Mouse (Mus musculus): ENCODE measurements at regions not wholly inside any gene's neighbourhood (a gene's known extent, or its start where the extent isn't known, plus 50 kb on each side); places are given as distances from the start of the nearest gene placed in this dataset.

DNA sequence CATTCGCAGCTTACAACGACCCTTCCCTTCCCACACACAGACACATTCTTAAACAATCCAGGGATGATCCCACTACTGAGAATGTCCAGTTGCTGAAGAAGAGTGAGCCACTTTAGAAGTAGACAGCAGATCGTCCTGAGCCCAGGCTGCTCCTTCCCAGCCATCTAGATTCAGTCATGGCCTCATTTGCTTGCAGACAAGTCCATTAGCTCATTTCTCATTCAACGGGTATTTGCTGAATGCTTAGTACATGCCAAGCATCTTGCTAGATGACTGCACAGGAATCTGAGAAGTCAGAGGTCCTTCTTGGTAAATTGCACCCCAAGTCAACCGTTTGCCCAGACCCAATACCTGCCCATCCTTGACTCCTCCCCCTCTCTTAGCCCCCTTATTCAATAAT, 57.8 kb downstream of the Ier5 start:
- no peak for DNase-seq

GRCm38 (mm10) chr1:155040939-155041371, 58.5 kb downstream of the Ier5 start:
- no peak for DNase-seq

DNA sequence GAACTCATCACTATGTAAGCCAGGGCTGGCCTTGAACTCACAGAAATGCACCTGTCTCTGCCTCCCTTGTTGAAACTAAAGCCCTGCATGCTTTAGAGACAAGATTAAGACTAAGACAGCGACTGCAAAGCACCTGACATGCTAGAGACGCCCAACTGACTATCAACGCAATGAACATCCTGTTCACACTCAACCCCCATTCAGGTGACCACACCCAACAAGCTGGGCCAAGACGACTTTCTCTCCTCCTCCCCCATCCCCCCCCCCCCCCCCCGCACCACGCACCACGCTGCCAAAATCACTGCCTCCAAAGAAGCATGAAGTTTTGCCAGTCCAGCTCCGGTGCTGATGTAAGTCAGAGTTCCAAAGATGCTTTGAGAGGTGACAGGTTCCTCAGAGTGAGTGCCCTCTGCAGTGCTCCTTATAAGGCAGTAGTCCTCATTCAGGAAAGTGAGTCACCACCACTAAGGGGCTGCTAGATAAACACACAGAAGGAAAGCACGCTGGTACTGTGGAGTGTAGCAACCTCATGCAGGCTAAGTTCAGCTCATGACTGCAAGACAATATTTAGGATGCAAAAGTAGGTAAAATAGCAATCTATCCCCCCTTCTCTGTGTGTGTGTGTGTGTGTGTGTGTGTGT, 59.2 kb downstream of the Ier5 start:
- DNase-seq = no peak

DNA sequence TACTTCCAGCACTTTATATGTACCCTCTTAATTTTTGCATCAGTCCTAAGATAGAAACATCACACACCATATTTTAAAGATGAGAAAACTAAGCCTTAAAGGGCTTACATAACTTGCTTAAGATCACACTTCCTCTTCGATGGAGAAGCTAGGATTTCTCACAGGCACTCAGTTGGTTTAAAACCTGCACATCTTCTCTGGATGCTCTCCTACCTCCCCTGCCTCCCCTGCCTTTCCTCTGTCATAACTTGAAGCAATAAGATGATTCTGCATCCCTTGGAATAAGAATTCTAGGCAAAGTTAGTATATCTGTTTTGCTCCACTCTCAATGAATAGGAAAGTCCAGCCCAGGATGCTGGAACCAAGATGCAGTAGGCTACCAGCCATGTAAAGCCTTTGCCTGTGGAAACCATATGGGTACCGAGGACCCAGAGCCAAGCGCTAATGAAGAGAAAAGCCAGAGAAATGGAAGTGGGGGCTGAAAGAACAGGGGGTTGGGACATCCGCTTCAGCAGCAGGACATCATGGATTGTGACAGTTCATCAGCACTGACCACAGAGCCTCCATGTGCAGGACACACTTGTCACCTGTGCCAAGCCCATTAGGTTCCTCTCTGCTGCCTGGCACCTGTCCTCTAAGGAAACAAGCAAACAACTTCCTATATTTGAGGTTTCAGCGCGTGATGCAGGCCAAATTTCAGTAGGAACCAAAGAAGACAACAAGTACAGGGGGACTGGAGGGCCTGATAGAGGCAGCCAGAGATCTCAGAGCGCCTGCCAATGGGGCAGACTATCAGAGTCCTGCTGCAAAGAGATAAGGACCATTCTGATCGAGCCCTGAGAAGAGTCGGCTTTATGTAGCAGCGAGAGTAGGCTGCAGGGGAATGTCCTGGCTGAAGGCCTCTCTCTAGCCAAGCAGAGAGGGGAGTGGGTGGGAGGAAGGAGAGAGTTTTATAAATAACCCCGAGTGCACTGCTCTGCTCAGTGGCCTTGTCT, 60.5 kb downstream of the Ier5 start:
- DNase-seq = no peak

GRCm38 (mm10) chr1:155037479-155037878, 62.0 kb downstream of the Ier5 start:
- DNase-seq = no peak

DNA sequence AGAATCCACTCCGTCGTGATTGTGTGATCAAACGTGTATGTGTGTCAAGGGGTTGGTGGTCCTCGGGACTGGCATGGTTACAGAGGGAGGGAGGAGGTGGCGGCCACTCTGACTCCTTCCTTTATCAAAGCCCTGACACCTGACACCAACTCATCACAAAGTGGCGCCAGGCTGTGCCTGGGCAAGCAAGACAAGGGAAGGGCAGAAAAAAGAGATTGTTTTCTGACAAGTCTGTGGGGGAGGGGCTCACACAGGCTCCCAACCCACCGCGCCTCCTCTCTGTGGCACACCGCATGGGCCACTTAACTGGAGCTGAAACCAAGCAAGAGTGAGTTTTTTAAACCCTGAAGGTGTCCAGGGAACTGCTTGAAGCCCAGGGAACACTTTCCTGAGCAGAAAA, 68.5 kb downstream of the Ier5 start:
- DNase-seq = no peak

- DNase-seq = no peak
These were observed 70.1 kb downstream of the Ier5 start for GRCm38 (mm10) chr1:155029195-155029879.

- DNase-seq = no peak
These were observed 70.7 kb downstream of the Ier5 start for GRCm38 (mm10) chr1:155028735-155029134.

GRCm38 (mm10) chr1:155028147-155028546, 71.3 kb downstream of the Ier5 start:
- no peak for DNase-seq

GRCm38 (mm10) chr1:155027583-155027982, 71.9 kb downstream of the Ier5 start:
- no peak for DNase-seq

- peak; percentile 90 for DNase-seq
These were observed 73.5 kb downstream of the Ier5 start for GRCm38 (mm10) chr1:155025862-155026478.

DNA sequence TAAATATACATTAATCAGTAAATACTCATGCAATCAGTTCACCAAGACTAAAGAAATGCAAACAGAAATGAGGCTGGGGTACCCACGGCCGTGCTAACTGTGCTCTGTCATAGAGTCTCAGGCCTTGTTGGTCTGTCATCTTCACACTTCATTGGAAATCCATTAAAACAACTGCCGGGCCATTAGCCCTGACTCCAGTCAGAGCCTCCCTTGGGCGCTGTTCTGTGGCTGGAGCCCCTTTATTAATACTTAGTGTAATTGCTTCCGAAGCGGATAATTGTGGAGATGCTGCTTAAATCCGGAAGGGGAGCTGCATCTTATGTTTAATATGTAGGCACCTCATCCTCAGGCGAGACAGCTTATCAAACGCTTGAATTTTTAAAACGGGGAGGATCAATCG, 76.1 kb downstream of the Ier5 start:
- DNase-seq = no peak

DNA sequence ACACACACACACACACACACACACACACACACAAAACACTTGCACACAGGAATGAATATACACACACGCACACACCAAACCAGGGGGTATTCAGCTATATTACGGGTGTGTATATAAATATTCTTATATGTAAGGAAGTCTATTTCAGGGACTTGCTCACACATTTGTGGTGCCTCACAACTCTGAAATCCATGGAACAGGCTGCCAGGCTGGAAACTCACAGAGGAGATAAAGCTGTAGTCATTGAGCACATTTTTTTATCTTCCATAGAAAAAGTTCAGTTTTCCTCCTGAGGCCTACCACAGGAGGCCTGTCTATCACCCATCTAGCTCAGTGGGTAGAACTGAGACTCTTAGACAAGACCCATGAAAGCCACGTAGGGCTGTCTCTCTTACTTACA, 83.8 kb downstream of the Ier5 start:
- DNase-seq = no peak

- DNase-seq = no peak
These were observed 84.5 kb downstream of the Ier5 start for GRCm38 (mm10) chr1:155014944-155015343.

DNA sequence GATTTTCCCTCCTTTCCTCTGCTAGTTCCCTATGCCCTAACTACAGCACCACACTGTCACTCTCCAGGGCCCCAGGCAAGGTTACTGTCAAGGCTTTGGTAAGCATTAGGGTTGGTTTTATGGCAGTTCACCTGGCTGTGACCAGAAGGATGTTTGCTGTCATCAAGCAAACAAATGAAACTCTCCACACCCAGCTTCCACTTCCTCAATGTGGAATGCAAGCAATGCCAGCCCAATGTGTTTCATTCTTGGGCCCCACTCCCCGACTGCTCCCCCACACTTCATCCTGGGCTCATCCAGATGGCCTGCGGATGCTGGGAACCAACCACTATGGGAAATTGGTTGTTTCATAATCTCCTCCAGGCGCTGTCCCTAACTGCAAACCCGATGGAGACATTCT, 85.7 kb downstream of the Ier5 start:
- no peak for DNase-seq

- DNase-seq = no peak
These were observed 86.1 kb downstream of the Ier5 start for GRCm38 (mm10) chr1:155013361-155013760.

- peak; percentile 88 for DNase-seq
These were observed 92.6 kb downstream of the Ier5 start for GRCm38 (mm10) chr1:155006539-155007486.

DNA sequence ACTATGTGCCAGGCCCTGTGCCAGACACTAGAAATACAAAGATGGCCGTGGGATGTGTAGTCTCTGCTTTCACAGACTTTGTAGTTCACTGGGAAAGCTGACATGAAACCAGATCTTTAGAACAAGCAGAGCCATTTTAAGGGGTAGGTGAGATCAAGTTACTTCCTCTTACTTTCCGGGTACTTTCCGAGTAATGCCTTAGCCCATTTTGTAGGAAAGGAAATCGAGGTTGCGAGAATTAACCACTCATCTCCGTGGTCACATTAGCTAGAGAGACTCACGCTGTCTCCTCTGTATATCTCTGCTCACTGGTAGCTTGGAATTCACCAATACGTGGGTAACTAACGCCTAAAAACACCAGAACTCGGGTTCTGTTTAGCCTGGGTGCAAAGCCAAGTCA, 93.3 kb downstream of the Ier5 start:
- DNase-seq = no peak

DNA sequence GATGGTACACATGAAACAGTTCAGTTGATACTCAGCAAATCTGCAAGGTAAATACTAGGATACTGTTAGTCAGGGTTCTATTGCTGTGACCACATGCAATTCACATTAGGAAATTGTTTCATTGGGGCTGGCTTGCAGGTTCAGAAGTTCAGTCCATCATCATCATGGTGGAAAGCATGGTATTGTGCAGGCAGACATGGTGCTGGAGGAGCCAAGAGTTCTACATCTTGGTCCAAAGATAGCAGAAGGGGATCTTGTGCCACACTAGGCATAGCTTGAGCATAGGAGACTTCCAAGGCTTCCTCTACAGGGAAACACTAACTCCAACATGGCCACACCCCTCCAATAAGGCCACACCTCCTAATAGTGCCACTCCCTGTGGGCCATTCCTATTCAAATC, 99.1 kb downstream of the Ier5 start:
- DNase-seq = no peak

DNA sequence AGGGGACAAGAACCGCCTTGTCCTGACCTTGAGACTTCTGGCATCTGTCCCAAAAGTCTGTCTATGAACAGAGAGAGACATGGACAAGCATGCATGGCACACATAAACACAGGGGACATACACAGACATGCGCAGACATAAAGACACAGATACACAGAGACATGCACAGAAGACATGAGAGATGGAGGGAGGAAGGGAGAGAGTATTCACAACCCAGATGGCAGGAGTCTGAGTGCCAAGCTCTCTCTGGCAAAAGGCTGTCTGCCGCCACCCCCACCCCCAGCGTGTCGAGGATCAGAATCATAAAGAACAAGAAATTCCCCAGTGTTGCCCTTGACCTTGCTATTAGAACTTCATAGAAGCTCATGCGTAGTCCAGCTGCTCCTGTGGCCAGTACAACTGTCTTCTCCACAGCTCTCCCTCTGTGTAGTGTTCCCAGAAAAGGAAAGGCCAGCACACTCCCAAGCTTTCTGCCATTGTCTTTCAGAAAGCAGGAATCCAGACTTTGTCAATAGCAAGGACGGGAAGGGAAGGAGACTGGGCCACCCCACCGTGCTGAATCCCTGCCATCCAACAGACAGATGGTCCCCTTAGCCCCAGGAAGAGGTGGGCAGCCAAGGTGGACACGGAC, 99.8 kb downstream of the Ier5 start:
- DNase-seq = no peak

- DNase-seq = no peak
These were observed 103.6 kb downstream of the Ier5 start for GRCm38 (mm10) chr1:154995778-154996390.

All from lung, postnatal 14 days (tissue).